Mouse (Mus musculus) MEL (cell line): ENCODE measurements around the gene Map1s. TPM values are rescaled to one million over a fixed set of nuclear protein-coding genes. Genes with fewer than 3 reads are reported as not detected.

Experiments used
- DNase-seq: peaks from one replicate; pipeline ENCODE4 v3.0.0; 2011; ENCODE audit warnings: low read depth, low spot score
- H3K27ac ChIP-seq: 2 replicates; pipeline ENCODE4 v1.5.1; 2012; ENCODE audit warnings: low read depth, mild to moderate bottlenecking, control low read depth, low read length, moderate library complexity; ENCODE audit not compliant: control insufficient read depth
- H3K27me3 ChIP-seq, 2 experiments: fragments of 150-350 bp in 1 of 2; sonication (generic) in 1 of 2; 2 replicates each; pipeline ENCODE4 v1.6.1; 2012; ENCODE audit warnings: low read length in 2 of 2, mild to moderate bottlenecking in 2 of 2, improper control_type of control experiment in 1 of 2, moderate library complexity in 1 of 2; ENCODE audit not compliant: insufficient read depth in 2 of 2, control insufficient read depth in 1 of 2
- H3K36me3 ChIP-seq, 2 experiments: 2 replicates each; pipeline ENCODE4 v1.6.1; 2012 to 2014; ENCODE audit warnings: low read length in 2 of 2, improper control_type of control experiment in 1 of 2, inconsistent platforms in 1 of 2, mild to moderate bottlenecking in 1 of 2; ENCODE audit not compliant: insufficient read depth in 2 of 2, control insufficient read depth in 1 of 2
- H3K4me1 ChIP-seq, 2 experiments: fragments of 150-350 bp in 1 of 2; sonication (generic) in 1 of 2; 2 replicates each; pipeline ENCODE4 v1.6.1; 2012; ENCODE audit warnings: low read length in 2 of 2, improper control_type of control experiment in 1 of 2, mild to moderate bottlenecking in 1 of 2; ENCODE audit not compliant: insufficient read depth in 2 of 2, control insufficient read depth in 1 of 2
- H3K4me3 ChIP-seq, 2 experiments: fragments of 150-350 bp in 1 of 2; sonication (generic) in 1 of 2; 2 replicates each; pipeline ENCODE4 v1.5.1; 2012; ENCODE audit warnings: low read depth in 2 of 2, low read length in 2 of 2, mild to moderate bottlenecking in 2 of 2, moderate library complexity in 2 of 2, control low read depth in 1 of 2, improper control_type of control experiment in 1 of 2; ENCODE audit not compliant: control insufficient read depth in 1 of 2, insufficient read depth in 1 of 2
- H3K79me2 ChIP-seq: 2 replicates; pipeline ENCODE4 v1.6.1; 2012; ENCODE audit warnings: mild to moderate bottlenecking, low read length, moderate library complexity; ENCODE audit not compliant: control insufficient read depth, poor library complexity, insufficient read depth
- H3K9ac ChIP-seq: 2 replicates; pipeline ENCODE4 v1.6.1; 2012; ENCODE audit warnings: low read depth, mild to moderate bottlenecking, control low read depth, low read length, moderate library complexity; ENCODE audit not compliant: control insufficient read depth, poor library complexity, severe bottlenecking
- H3K9me3 ChIP-seq: fragments of 150-350 bp; sonication (generic); replicated peaks from 2 replicates; pipeline ENCODE4 v1.6.1; 2012; ENCODE audit warnings: mild to moderate bottlenecking, low read length, improper control_type of control experiment, moderate library complexity; ENCODE audit not compliant: insufficient read depth
- BHLHE40 ChIP-seq: IDR thresholded peaks from 2 replicates; pipeline ENCODE4 v1.6.1; 2012; ENCODE audit warnings: low read depth, mild to moderate bottlenecking, inconsistent platforms, low read length, improper control_type of control experiment, borderline replicate concordance
- ELF1 ChIP-seq: IDR thresholded peaks from 2 replicates; pipeline ENCODE4 v1.6.1; 2014; ENCODE audit warnings: low read depth, mild to moderate bottlenecking, inconsistent platforms, low read length, improper control_type of control experiment, moderate library complexity
- EP300 ChIP-seq, 2 experiments: IDR thresholded peaks; 2 replicates each; pipeline ENCODE4 v1.6.1; 2011; ENCODE audit warnings: improper control_type of control experiment in 2 of 2, low read length in 2 of 2, low read depth in 1 of 2, mild to moderate bottlenecking in 1 of 2
- GABPA ChIP-seq: IDR thresholded peaks from 2 replicates; pipeline ENCODE4 v1.6.1; 2012; ENCODE audit warnings: low read depth, mild to moderate bottlenecking, inconsistent platforms, low read length, improper control_type of control experiment, moderate library complexity
- HCFC1 ChIP-seq: IDR thresholded peaks from 2 replicates; pipeline ENCODE4 v1.6.1; 2012; ENCODE audit warnings: low read depth, mild to moderate bottlenecking, inconsistent platforms, low read length, improper control_type of control experiment, moderate library complexity
- JUND ChIP-seq: IDR thresholded peaks from 2 replicates; pipeline ENCODE4 v1.6.1; 2011; ENCODE audit warnings: low read depth, mild to moderate bottlenecking, improper control_type of control experiment, low read length
- MAFK ChIP-seq: IDR thresholded peaks from 2 replicates; pipeline ENCODE4 v1.6.1; 2011; ENCODE audit warnings: low read depth, mild to moderate bottlenecking, low read length, improper control_type of control experiment, borderline replicate concordance
- MAZ ChIP-seq: IDR thresholded peaks from 2 replicates; pipeline ENCODE4 v1.6.1; 2012; ENCODE audit warnings: low read depth, mild to moderate bottlenecking, inconsistent platforms, low read length, improper control_type of control experiment
- MEF2A ChIP-seq: IDR thresholded peaks from 2 replicates; pipeline ENCODE4 v1.6.1; 2014; ENCODE audit warnings: low read depth, mild to moderate bottlenecking, inconsistent platforms, low read length, improper control_type of control experiment; ENCODE audit not compliant: poor library complexity, insufficient replicate concordance, severe bottlenecking; ENCODE audit errors: extremely low read depth
- MXI1 ChIP-seq: IDR thresholded peaks from 2 replicates; pipeline ENCODE4 v1.6.1; 2011; ENCODE audit warnings: mild to moderate bottlenecking, low read depth, low read length, improper control_type of control experiment
- NELFE ChIP-seq: IDR thresholded peaks from 2 replicates; pipeline ENCODE4 v1.6.1; 2011; ENCODE audit warnings: low read depth, low read length, improper control_type of control experiment
- NRF1 ChIP-seq: IDR thresholded peaks from 2 replicates; pipeline ENCODE4 v1.6.1; 2014; ENCODE audit warnings: low read depth, mild to moderate bottlenecking, inconsistent platforms, low read length, improper control_type of control experiment, moderate library complexity; ENCODE audit not compliant: poor library complexity, insufficient read depth, severe bottlenecking
- POLR2A ChIP-seq, 2 experiments: IDR thresholded peaks; 2 replicates each; pipeline ENCODE4 v1.6.1; 2011 to 2012; ENCODE audit warnings: low read length in 2 of 2, mild to moderate bottlenecking in 2 of 2, control low read depth in 1 of 2, improper control_type of control experiment in 1 of 2, low read depth in 1 of 2, moderate library complexity in 1 of 2; ENCODE audit not compliant: control insufficient read depth in 1 of 2, insufficient read depth in 1 of 2, poor library complexity in 1 of 2
- POLR2AphosphoS2 ChIP-seq: IDR thresholded peaks from 2 replicates; pipeline ENCODE4 v1.6.1; 2011; ENCODE audit warnings: low read length, improper control_type of control experiment
- SIN3A ChIP-seq: IDR thresholded peaks from 2 replicates; pipeline ENCODE4 v1.6.1; 2012; ENCODE audit warnings: low read length, improper control_type of control experiment, inconsistent platforms
- SMC3 ChIP-seq: IDR thresholded peaks from 2 replicates; pipeline ENCODE4 v1.6.1; 2011; ENCODE audit warnings: low read depth, low read length, improper control_type of control experiment
- TBP ChIP-seq: IDR thresholded peaks from 2 replicates; pipeline ENCODE4 v1.8.0; 2011; ENCODE audit warnings: low read depth, low read length, improper control_type of control experiment
- USF1 ChIP-seq: IDR thresholded peaks from 2 replicates; pipeline ENCODE4 v1.6.1; 2014; ENCODE audit warnings: low read depth, mild to moderate bottlenecking, inconsistent platforms, low read length, improper control_type of control experiment, moderate library complexity
- ZKSCAN1 ChIP-seq: IDR thresholded peaks from 2 replicates; pipeline ENCODE4 v1.6.1; 2012; ENCODE audit warnings: low read depth, mild to moderate bottlenecking, inconsistent platforms, low read length, improper control_type of control experiment, moderate library complexity
- polyA plus RNA-seq, 2 experiments: library from polyadenylated mRNA; stranded (reverse) in 1 of 2; unstranded in 1 of 2; fragments of >175 nt in 1 of 2; fragments of >200 nt in 1 of 2; gene quantifications; 2 replicates each; pipeline versions ENCODE4 v1.2.1 to v1.2.4; 2012; ENCODE audit warnings: low replicate concordance in 2 of 2, low read depth in 1 of 2; ENCODE audit not compliant: insufficient read length in 2 of 2, insufficient read depth in 1 of 2, missing spikeins in 1 of 2
- total RNA-seq: library from RNA; depleted of rRNA; stranded (reverse); fragments of 300-350 nt; gene quantifications from 2 replicates; pipeline ENCODE4 v1.2.3, GENCODE M21; 2012

Gene Map1s
- total and polyA plus RNA-seq, 3 experiments = 51.0 to 53.3 TPM; not detected in 1

DNA sequence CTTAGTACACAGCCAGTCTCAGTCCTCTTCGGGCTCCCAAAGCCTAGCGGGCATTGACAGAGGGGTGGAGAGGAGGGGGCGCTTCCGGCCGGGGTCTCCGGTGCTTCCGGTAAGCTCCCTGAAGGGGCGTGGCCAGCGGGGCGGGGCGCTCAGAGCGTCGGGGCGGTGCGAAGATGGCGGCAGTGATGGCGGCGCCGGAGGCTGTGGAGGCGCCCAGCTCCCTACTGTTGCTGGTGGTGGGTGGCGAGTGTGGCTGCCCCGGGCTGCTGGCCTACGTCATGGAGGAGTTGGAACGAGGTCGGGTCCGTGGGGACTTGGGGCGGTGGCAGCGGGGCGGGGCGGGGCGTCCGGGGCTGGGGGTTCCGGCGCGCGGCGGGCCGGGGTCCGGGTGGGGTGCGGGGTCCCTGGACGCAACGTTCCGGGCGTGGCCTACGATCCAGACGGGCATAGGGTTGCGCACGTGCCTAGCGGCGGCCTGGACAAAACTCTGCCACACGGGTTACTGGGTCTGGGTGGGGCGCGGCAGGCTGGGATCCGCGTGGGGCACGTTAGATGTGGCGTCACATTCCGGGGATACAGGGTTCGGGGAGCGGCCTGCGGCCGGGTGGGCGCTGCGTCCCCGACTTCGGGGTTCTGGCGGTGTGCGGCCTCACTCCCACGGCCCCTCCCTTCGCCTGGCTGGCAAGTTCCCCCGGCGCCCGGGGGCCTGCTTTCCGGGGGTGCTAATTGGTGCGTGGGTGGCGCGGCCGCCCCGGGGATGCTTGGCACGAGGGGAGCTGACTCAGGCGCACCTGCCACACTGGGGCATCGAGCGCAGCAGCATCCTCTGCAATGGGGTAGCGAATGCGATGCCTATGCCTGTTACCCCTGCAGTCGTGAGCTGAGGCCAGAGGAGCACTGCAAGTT is at the start of gene Map1s (continued):
- no peak; the same call in 1 of the 2 replicates for TF ChIP-seq TBP
- TF ChIP-seq NRF1 = 0 out of 2 replicates have a peak, but pooled peaks have one; percentile 6
- TF ChIP-seq MAFK = no peak
- peak; percentile 55; the same call in 1 of the 2 replicates for TF ChIP-seq POLR2AphosphoS2

DNA sequence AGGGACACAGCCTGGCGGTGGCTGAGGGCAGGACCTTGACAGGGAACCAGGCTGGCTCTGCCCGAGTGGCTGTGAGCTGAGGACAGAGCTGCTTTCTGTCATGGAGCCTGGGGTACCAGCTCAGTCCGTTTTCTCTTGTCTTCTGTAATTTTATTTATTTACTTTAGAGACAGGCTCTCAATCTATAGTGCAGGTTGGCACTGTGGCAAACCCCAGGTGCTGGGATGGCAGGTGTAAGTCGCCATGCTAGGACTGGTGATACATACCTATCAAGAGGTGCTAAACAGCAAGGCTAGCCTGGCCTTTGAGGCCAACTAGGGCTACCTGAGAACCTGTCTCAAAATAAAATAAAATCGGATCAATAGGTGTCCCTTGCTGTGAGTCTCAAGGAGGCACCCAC is 49.7 kb upstream of the Map1s start:
- no peaks in the 10 kb centered on the region for H3K9me3 ChIP-seq
- no peaks in the 10 kb centered on the region for H3K27me3 ChIP-seq
- no peaks in the 10 kb centered on the region; the same call in 1 of the 2 replicates for H3K79me2 ChIP-seq
- no peak for DNase-seq
- H3K4me1 ChIP-seq = peaks cover 0 to 20% of the 10 kb centered on the region in 2 experiments; a peak in 3 of 4 replicates
- H3K9ac ChIP-seq = no peak overlapping the region; the same call in 1 of the 2 replicates
- H3K36me3 ChIP-seq = no peaks in the 10 kb centered on the region; a peak in 1 of 4 replicates
- TF ChIP-seq GABPA (no peak), POLR2A (IDR thresholded peaks at IDR 0.05; ENCODE audit: control insufficient read depth in 1 of 2, insufficient read depth in 1 of 2, low read depth in 1 of 2, low read length in 2 of 2, poor library complexity in 1 of 2) (no peak), ZKSCAN1 (no peak), ELF1 (no peak), MEF2A (no peak), SMC3 (no peak), MXI1 (no peak)
- TF ChIP-seq, all 39 proteins: peak for 0
- Histone ChIP-seq H3K27ac (no peak overlapping the region), H3K4me3 (no peak overlapping the region; a peak in 1 of 4 replicates)

- Histone ChIP-seq H3K27me3 (no peaks in the 10 kb centered on the region), H3K9ac (peak overlapping the region; percentile 57), H3K79me2 (no peaks in the 10 kb centered on the region; the same call in 1 of the 2 replicates), H3K4me1 (peaks cover 0 to 16% of the 10 kb centered on the region in 2 experiments; a peak in 3 of 4 replicates), H3K36me3 (no peaks in the 10 kb centered on the region; a peak in 1 of 4 replicates), H3K4me3 (peak overlapping the region; percentile 67 to 95), H3K9me3 (no peaks in the 10 kb centered on the region), H3K27ac (no peak overlapping the region)
- TF ChIP-seq MAZ (peak; percentile 69; the same call in 1 of the 2 replicates), HCFC1 (peak; percentile 27; the same call in 1 of the 2 replicates), POLR2A (IDR thresholded peaks at IDR 0.05; ENCODE audit: control insufficient read depth in 1 of 2, insufficient read depth in 1 of 2, low read depth in 1 of 2, low read length in 2 of 2, poor library complexity in 1 of 2) (peak; percentile 45 to 56; a peak in 1 of 4 replicates), JUND (no peak), EP300 (IDR thresholded peaks at IDR 0.05; ENCODE audit: low read depth in 1 of 2, low read length in 2 of 2) (no peak), NELFE (peak; percentile 36; the same call in 1 of the 2 replicates), BHLHE40 (no peak), MXI1 (peak; percentile 52), USF1 (0 out of 2 replicates have a peak, but pooled peaks have one; percentile 14), TBP (no peak), SIN3A (0 out of 2 replicates have a peak, but pooled peaks have one; percentile 16)
- peak; percentile 78 for DNase-seq
These were observed 49.1 kb upstream of the Map1s start for GRCm38 (mm10) chr8:70856541-70857197.
